Mouse (Mus musculus): ENCODE measurements around the gene Snapc2. TPM values are rescaled to one million over a fixed set of nuclear protein-coding genes. Genes with fewer than 3 reads are reported as not detected.

Gene Snapc2
- polyA plus RNA-seq, 1 experiment: 19.6 TPM

- Histone ChIP-seq H3K36me3 (ENCODE audit: control insufficient read depth, insufficient read depth, low read length) (no peaks in the 10 kb centered on the region), H3K27ac (ENCODE audit: insufficient read depth, low read length) (no peak overlapping the region), H3K4me3 (ENCODE audit: extremely low read depth, insufficient read depth, insufficient read length) (no peak overlapping the region), H3K27me3 (ENCODE audit: control insufficient read depth, insufficient read depth, low read length) (peaks cover 3% of the 10 kb centered on the region; the same call in 1 of the 2 replicates), H3K4me1 (ENCODE audit: control insufficient read depth, insufficient read depth, insufficient read length) (no peaks in the 10 kb centered on the region)
- TF ChIP-seq POLR2A (IDR thresholded peaks at IDR 0.05; ENCODE audit: low read depth, low read length) (no peak), CTCF (IDR thresholded peaks at IDR 0.05; ENCODE audit: extremely low read depth, insufficient read depth, insufficient read length, insufficient replicate concordance) (no peak)
- DNase-seq (ENCODE audit: low read depth in 1 of 2, low spot score in 2 of 2): no peak
- WGBS: 51% methylated on average over 4 of the region's 4 CpGs
Observed at GRCm38 (mm10) chr8:4226323-4226722, 26.6 kb upstream of the Snapc2 start.

- Histone ChIP-seq H3K36me3 (ENCODE audit: control insufficient read depth, insufficient read depth, low read length) (no peaks in the 10 kb centered on the region), H3K27ac (ENCODE audit: insufficient read depth, low read length) (no peak within 1 kb of the TSS), H3K4me1 (ENCODE audit: control insufficient read depth, insufficient read depth, insufficient read length) (no peaks in the 10 kb centered on the region), H3K4me3 (ENCODE audit: extremely low read depth, insufficient read depth, insufficient read length) (no peak within 1 kb of the TSS), H3K27me3 (ENCODE audit: control insufficient read depth, insufficient read depth, low read length) (peaks cover 3% of the 10 kb centered on the region; the same call in 1 of the 2 replicates)
- TF ChIP-seq CTCF (IDR thresholded peaks at IDR 0.05; ENCODE audit: extremely low read depth, insufficient read depth, insufficient read length, insufficient replicate concordance) (no peak), POLR2A (IDR thresholded peaks at IDR 0.05; ENCODE audit: low read depth, low read length) (no peak)
- DNase-seq (ENCODE audit: low read depth in 1 of 2, low spot score in 2 of 2): no peak
- WGBS: 19% methylated on average over 33 of the region's 33 CpGs
Observed at GRCm38 (mm10) chr8:4226739-4227347, 26.0 kb upstream of the Snapc2 start, which contains the start of gene Lrrc8e. Gene Lrrc8e, plus strand, starts transcription at chr8:4226827.

- 88% methylated on average over 4 of the region's 4 CpGs for WGBS
- no peak for DNase-seq (ENCODE audit: low read depth in 1 of 2, low spot score in 2 of 2)
- Histone ChIP-seq H3K27ac (ENCODE audit: insufficient read depth, low read length) (no peak overlapping the region), H3K4me1 (ENCODE audit: control insufficient read depth, insufficient read depth, insufficient read length) (no peaks in the 10 kb centered on the region), H3K27me3 (ENCODE audit: control insufficient read depth, insufficient read depth, low read length) (peaks cover 3% of the 10 kb centered on the region; the same call in 1 of the 2 replicates), H3K4me3 (ENCODE audit: extremely low read depth, insufficient read depth, insufficient read length) (no peak overlapping the region), H3K36me3 (ENCODE audit: control insufficient read depth, insufficient read depth, low read length) (no peaks in the 10 kb centered on the region)
- TF ChIP-seq CTCF (IDR thresholded peaks at IDR 0.05; ENCODE audit: extremely low read depth, insufficient read depth, insufficient read length, insufficient replicate concordance) (no peak), POLR2A (IDR thresholded peaks at IDR 0.05; ENCODE audit: low read depth, low read length) (no peak)
Observed at GRCm38 (mm10) chr8:4227919-4228318, 25.0 kb upstream of the Snapc2 start.

- Histone ChIP-seq H3K27ac (ENCODE audit: insufficient read depth, low read length) (no peak overlapping the region), H3K27me3 (ENCODE audit: control insufficient read depth, insufficient read depth, low read length) (peaks cover 3% of the 10 kb centered on the region; the same call in 1 of the 2 replicates), H3K4me1 (ENCODE audit: control insufficient read depth, insufficient read depth, insufficient read length) (no peaks in the 10 kb centered on the region), H3K4me3 (ENCODE audit: extremely low read depth, insufficient read depth, insufficient read length) (no peak overlapping the region), H3K36me3 (ENCODE audit: control insufficient read depth, insufficient read depth, low read length) (no peaks in the 10 kb centered on the region)
- DNase-seq (ENCODE audit: low read depth in 1 of 2, low spot score in 2 of 2): no peak
- no peak for TF ChIP-seq POLR2A (IDR thresholded peaks at IDR 0.05; ENCODE audit: low read depth, low read length)
- no peak for TF ChIP-seq CTCF (IDR thresholded peaks at IDR 0.05; ENCODE audit: extremely low read depth, insufficient read depth, insufficient read length, insufficient replicate concordance)
- WGBS: 82% methylated on average over 5 of the region's 5 CpGs
Observed at GRCm38 (mm10) chr8:4229784-4230183, 23.1 kb upstream of the Snapc2 start.

GRCm38 (mm10) chr8:4230612-4231351 lies 22.1 kb upstream of the Snapc2 start:
- H3K4me3 ChIP-seq (ENCODE audit: extremely low read depth, insufficient read depth, insufficient read length): no peak overlapping the region
- TF ChIP-seq POLR2A (IDR thresholded peaks at IDR 0.05; ENCODE audit: low read depth, low read length) (no peak), CTCF (IDR thresholded peaks at IDR 0.05; ENCODE audit: extremely low read depth, insufficient read depth, insufficient read length, insufficient replicate concordance) (no peak)
- DNase-seq (ENCODE audit: low read depth in 1 of 2, low spot score in 2 of 2): no peak
- peaks cover 3% of the 10 kb centered on the region; the same call in 1 of the 2 replicates for H3K27me3 ChIP-seq (ENCODE audit: control insufficient read depth, insufficient read depth, low read length)
- no peak overlapping the region for H3K27ac ChIP-seq (ENCODE audit: insufficient read depth, low read length)
- no peaks in the 10 kb centered on the region for H3K4me1 ChIP-seq (ENCODE audit: control insufficient read depth, insufficient read depth, insufficient read length)
- no peaks in the 10 kb centered on the region for H3K36me3 ChIP-seq (ENCODE audit: control insufficient read depth, insufficient read depth, low read length)
- 72% methylated on average over 10 of the region's 10 CpGs for WGBS

DNA sequence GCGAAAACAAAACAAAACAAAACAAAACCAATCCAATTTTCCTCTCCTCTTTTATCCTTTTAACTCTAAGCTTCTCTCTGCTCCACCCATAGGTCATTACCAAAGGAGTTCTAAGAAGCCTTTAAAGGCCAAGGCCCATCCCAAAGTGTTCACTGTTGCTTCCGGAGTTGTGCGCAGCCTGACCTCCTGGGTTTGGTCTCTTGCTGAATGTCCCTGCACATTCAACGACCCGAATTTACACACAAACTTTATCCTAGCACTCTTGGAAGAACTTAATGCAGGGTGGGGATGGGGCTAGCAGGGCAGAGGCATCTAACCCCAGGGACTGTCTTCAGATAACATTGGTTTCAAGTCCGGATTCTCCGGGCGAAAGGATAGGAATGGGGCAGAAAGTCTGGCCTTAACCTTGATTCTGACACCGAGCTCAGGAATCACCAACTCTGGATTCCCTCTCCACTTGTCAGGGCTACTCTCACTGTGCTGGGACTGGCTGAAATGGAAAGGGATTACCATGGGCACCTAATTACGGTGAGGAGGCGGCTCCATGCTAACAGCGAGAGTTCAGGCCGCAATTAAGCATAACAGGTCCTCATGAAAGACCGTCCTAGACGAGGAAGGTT lies 15.0 kb upstream of the Snapc2 start:
- WGBS: 21% methylated on average over 15 of the region's 15 CpGs
- H3K27ac ChIP-seq (ENCODE audit: insufficient read depth, low read length): peak overlapping the region; percentile 85
- H3K4me3 ChIP-seq (ENCODE audit: extremely low read depth, insufficient read depth, insufficient read length): peak overlapping the region; percentile 77
- no peak for TF ChIP-seq CTCF (IDR thresholded peaks at IDR 0.05; ENCODE audit: extremely low read depth, insufficient read depth, insufficient read length, insufficient replicate concordance)
- no peak for TF ChIP-seq POLR2A (IDR thresholded peaks at IDR 0.05; ENCODE audit: low read depth, low read length)
- DNase-seq (ENCODE audit: low read depth in 1 of 2, low spot score in 2 of 2): no peak
- H3K36me3 ChIP-seq (ENCODE audit: control insufficient read depth, insufficient read depth, low read length): 0 out of 2 replicates have a peak, but pooled peaks cover 2% of the 10 kb centered on the region
- H3K27me3 ChIP-seq (ENCODE audit: control insufficient read depth, insufficient read depth, low read length): no peaks in the 10 kb centered on the region
- peaks cover 6% of the 10 kb centered on the region; the same call in 1 of the 2 replicates for H3K4me1 ChIP-seq (ENCODE audit: control insufficient read depth, insufficient read depth, insufficient read length)
